Mouse (Mus musculus) kidney, postnatal 4 days (tissue): ENCODE data around the gene Nr1h2.

ENCODE experiments used
- DNase-seq, 2 experiments: peaks; one replicate each; pipeline ENCODE4 v3.0.0; 2021; ENCODE audit warnings: mixed read lengths in 2 of 2

The Nr1h2 gene

GRCm38 (mm10) chr7:44584265-44584804, 30.6 kb upstream of the Nr1h2 start:
- no peak for DNase-seq

- no peak for DNase-seq
Measured at GRCm38 (mm10) chr7:44583146-44583545, 29.4 kb upstream of the Nr1h2 start.

- no peak for DNase-seq
Measured at GRCm38 (mm10) chr7:44582709-44583108, 29.0 kb upstream of the Nr1h2 start.

GRCm38 (mm10) chr7:44581637-44582036, 27.9 kb upstream of the Nr1h2 start:
- no peak for DNase-seq

- DNase-seq = no peak
Measured at GRCm38 (mm10) chr7:44576333-44576844, 22.6 kb upstream of the Nr1h2 start.

- DNase-seq = no peak
Measured at GRCm38 (mm10) chr7:44572956-44573484, 19.3 kb upstream of the Nr1h2 start.

GRCm38 (mm10) chr7:44572213-44572701, 18.5 kb upstream of the Nr1h2 start, which contains the start of gene Napsa:
Gene Napsa (plus strand): TSS chr7:44572380.
- DNase-seq = peak; percentile 60 to 70

GRCm38 (mm10) chr7:44571811-44572210, 18.1 kb upstream of the Nr1h2 start:
- DNase-seq = peak in 1 of 2 experiments; percentile 36

- DNase-seq = no peak
Measured at GRCm38 (mm10) chr7:44570989-44571388, 17.2 kb upstream of the Nr1h2 start.

GRCm38 (mm10) chr7:44568803-44569202, 15.1 kb upstream of the Nr1h2 start:
- DNase-seq = no peak

GRCm38 (mm10) chr7:44565414-44565813, 11.7 kb upstream of the Nr1h2 start:
- DNase-seq = no peak

GRCm38 (mm10) chr7:44564486-44564885, 10.7 kb upstream of the Nr1h2 start:
- no peak for DNase-seq

GRCm38 (mm10) chr7:44563284-44563683, 9.5 kb upstream of the Nr1h2 start:
- DNase-seq = no peak

GRCm38 (mm10) chr7:44560435-44561400, 7.0 kb upstream of the Nr1h2 start:
- DNase-seq = peak; percentile 89 to 91

GRCm38 (mm10) chr7:44557629-44558028, 3.9 kb upstream of the Nr1h2 start:
- no peak for DNase-seq

- DNase-seq = peak; percentile 96
Measured at GRCm38 (mm10) chr7:44553196-44553764, 471 bp downstream of the Nr1h2 start.

GRCm38 (mm10) chr7:44552141-44552908, 1.4 kb downstream of the Nr1h2 start:
- DNase-seq = no peak

- no peak for DNase-seq
Measured at GRCm38 (mm10) chr7:44551731-44552130, 2.0 kb downstream of the Nr1h2 start.

- no peak for DNase-seq
Measured at GRCm38 (mm10) chr7:44551301-44551700, 2.5 kb downstream of the Nr1h2 start.

GRCm38 (mm10) chr7:44550409-44550678, 3.4 kb downstream of the Nr1h2 start:
- DNase-seq = peak in 1 of 2 experiments; percentile 7

GRCm38 (mm10) chr7:44549621-44550408, 3.9 kb downstream of the Nr1h2 start:
- DNase-seq = peak in 1 of 2 experiments; percentile 7
